Mouse (Mus musculus) kidney, postnatal 0 days (tissue): ENCODE data around the gene Ube2b. TPM values are rescaled to one million over a fixed set of nuclear protein-coding genes. Genes with fewer than 3 reads are reported as not detected.

Experiments
- ATAC-seq: fragments of 200-750 bp; cut with Nextera tagmentation; replicated peaks from 2 replicates; pipeline ENCODE4 v1.8.0; 2017; ENCODE audit warnings: low read depth, moderate number of reproducible peaks, moderate TSS enrichment, moderate library complexity; ENCODE audit not compliant: low FRiP score
- DNase-seq: peaks from one replicate; pipeline ENCODE4 v3.0.0-alpha.2; 2016; ENCODE audit warnings: low spot score
- H3K27ac ChIP-seq: fragments of 300-500 bp; sonication (generic); 2 replicates; pipeline ENCODE4 v1.5.1; 2014; ENCODE audit warnings: mild to moderate bottlenecking
- H3K27me3 ChIP-seq: fragments of 300-500 bp; sonication (generic); 2 replicates; pipeline ENCODE4 v1.6.1; 2014; ENCODE audit warnings: low read length, mixed read lengths; ENCODE audit not compliant: insufficient read depth
- H3K36me3 ChIP-seq: fragments of 300-500 bp; sonication (generic); 2 replicates; pipeline ENCODE4 v1.6.1; 2014; ENCODE audit warnings: low read length, mixed read lengths; ENCODE audit not compliant: insufficient read depth
- H3K4me1 ChIP-seq: fragments of 300-500 bp; sonication (generic); replicated peaks from 2 replicates; pipeline ENCODE4 v1.6.1; 2014; ENCODE audit warnings: antibody characterized with exemption, low read length, mixed read lengths; ENCODE audit not compliant: insufficient read depth
- H3K4me2 ChIP-seq: fragments of 300-500 bp; sonication (generic); 2 replicates; pipeline ENCODE4 v1.6.1; 2014; ENCODE audit warnings: mild to moderate bottlenecking, low read length, moderate library complexity, mixed read lengths
- H3K4me3 ChIP-seq: fragments of 300-500 bp; sonication (generic); replicated peaks from 2 replicates; pipeline ENCODE4 v1.5.1; 2014; ENCODE audit warnings: low read depth, low read length
- H3K9ac ChIP-seq: fragments of 300-500 bp; sonication (generic); 2 replicates; pipeline ENCODE4 v1.6.1; 2014; ENCODE audit warnings: low read depth, low read length
- H3K9me3 ChIP-seq: fragments of 300-500 bp; sonication (generic); replicated peaks from 2 replicates; pipeline ENCODE4 v1.6.1; 2016; ENCODE audit warnings: low read length, inconsistent platforms, mixed read lengths
- CTCF ChIP-seq: IDR thresholded peaks from 2 replicates; pipeline ENCODE4 v1.5.1; 2016; ENCODE audit warnings: antibody characterized with exemption, low read depth, mild to moderate bottlenecking, moderate library complexity
- WGBS: fragments of 180-500 bp; shearing (Covaris S2); extraction: QIAGEN DNeasy Blood & Tissue Kit; methylation state at CpG from one replicate; pipeline ENCODE4 v1.1.7; 2014; 5-methylcytosine and 5-hydroxymethylcytosine counted together
- polyA plus RNA-seq: library from polyadenylated mRNA; unstranded; fragments of >200 nt; fragmentation: Nextera tagmentation; extraction: Ambion mirVana; gene quantifications from 2 replicates; pipeline ENCODE4 v1.2.1, GENCODE M21; 2015

Ube2b gene
- polyA plus RNA-seq, 1 experiment from 2014 or later = 255 TPM

GRCm38 (mm10) chr11:51949919-51950318, 50.6 kb downstream of the Ube2b start:
- Histone ChIP-seq H3K4me2 (no peak overlapping the region), H3K27me3 (no peaks in the 10 kb centered on the region), H3K9me3 (no peaks in the 10 kb centered on the region), H3K4me3 (no peak overlapping the region), H3K27ac (no peak overlapping the region), H3K9ac (no peak overlapping the region), H3K4me1 (no peaks in the 10 kb centered on the region), H3K36me3 (no peaks in the 10 kb centered on the region)
- ATAC-seq (no peak), DNase-seq (no peak)
- 88% methylated on average over 9 of the region's 9 CpGs for WGBS
- TF ChIP-seq CTCF = no peak

GRCm38 (mm10) chr11:51949155-51949840, 51.3 kb downstream of the Ube2b start:
- TF ChIP-seq CTCF = no peak
- H3K4me1 ChIP-seq = no peaks in the 10 kb centered on the region
- no peak overlapping the region for H3K4me2 ChIP-seq
- no peak overlapping the region for H3K27ac ChIP-seq
- H3K27me3 ChIP-seq = no peaks in the 10 kb centered on the region
- no peaks in the 10 kb centered on the region for H3K36me3 ChIP-seq
- H3K4me3 ChIP-seq = no peak overlapping the region
- ATAC-seq = no peak
- H3K9ac ChIP-seq = no peak overlapping the region
- 64% methylated on average over 9 of the region's 9 CpGs for WGBS
- no peak for DNase-seq
- H3K9me3 ChIP-seq = no peaks in the 10 kb centered on the region

GRCm38 (mm10) chr11:51946144-51946543, 54.4 kb downstream of the Ube2b start:
- Histone ChIP-seq H3K27ac (no peak overlapping the region), H3K4me2 (no peak overlapping the region), H3K9me3 (no peaks in the 10 kb centered on the region), H3K4me1 (no peaks in the 10 kb centered on the region), H3K36me3 (no peaks in the 10 kb centered on the region), H3K9ac (no peak overlapping the region), H3K27me3 (no peaks in the 10 kb centered on the region), H3K4me3 (no peak overlapping the region)
- no peak for TF ChIP-seq CTCF
- ATAC-seq (no peak), DNase-seq (no peak)
- 70% methylated on average over 6 of the region's 6 CpGs for WGBS

GRCm38 (mm10) chr11:51945548-51945947, 55.0 kb downstream of the Ube2b start:
- no peak for ATAC-seq
- no peak overlapping the region for H3K27ac ChIP-seq
- H3K9me3 ChIP-seq = no peaks in the 10 kb centered on the region
- TF ChIP-seq CTCF = no peak
- H3K27me3 ChIP-seq = no peaks in the 10 kb centered on the region
- WGBS = 11% methylated on average over 8 of the region's 8 CpGs
- H3K9ac ChIP-seq = no peak overlapping the region
- no peak overlapping the region for H3K4me3 ChIP-seq
- H3K4me2 ChIP-seq = no peak overlapping the region
- no peaks in the 10 kb centered on the region for H3K36me3 ChIP-seq
- H3K4me1 ChIP-seq = no peaks in the 10 kb centered on the region
- DNase-seq = no peak

- ATAC-seq = no peak
- Histone ChIP-seq H3K9ac (no peak overlapping the region), H3K27me3 (no peaks in the 10 kb centered on the region), H3K4me1 (no peaks in the 10 kb centered on the region), H3K27ac (no peak overlapping the region), H3K4me2 (no peak overlapping the region), H3K36me3 (no peaks in the 10 kb centered on the region), H3K4me3 (no peak overlapping the region), H3K9me3 (no peaks in the 10 kb centered on the region)
- WGBS = 71% methylated on average over 3 of the region's 3 CpGs
- no peak for DNase-seq
- no peak for TF ChIP-seq CTCF
These were observed 56.3 kb downstream of the Ube2b start for GRCm38 (mm10) chr11:51944239-51944638.

GRCm38 (mm10) chr11:51943500-51943841, 57.1 kb downstream of the Ube2b start:
- H3K27ac ChIP-seq = no peak overlapping the region
- TF ChIP-seq CTCF = no peak
- no peak for ATAC-seq

More at GRCm38 (mm10) chr11:51943500-51943841, 57.1 kb downstream of the Ube2b start:
- no peak overlapping the region for H3K4me3 ChIP-seq
- H3K36me3 ChIP-seq = no peaks in the 10 kb centered on the region
- DNase-seq = no peak
- H3K4me2 ChIP-seq = no peak overlapping the region
- no peaks in the 10 kb centered on the region for H3K9me3 ChIP-seq
- 52% methylated on average over 6 of the region's 6 CpGs for WGBS
- H3K27me3 ChIP-seq = no peaks in the 10 kb centered on the region
- no peak overlapping the region for H3K9ac ChIP-seq
- no peaks in the 10 kb centered on the region for H3K4me1 ChIP-seq
